Mouse (Mus musculus): ENCODE data around the gene Pik3c2g. TPM values are rescaled to one million over a fixed set of nuclear protein-coding genes. Genes with fewer than 3 reads are reported as not detected.

The Pik3c2g gene
- total RNA-seq, 1 experiment from 2014 or later = 187 TPM

- no peak for DNase-seq
These were observed 148.9 kb downstream of the Pik3c2g start for GRCm38 (mm10) chr6:139735708-139736626.

GRCm38 (mm10) chr6:139738350-139738749, 151.3 kb downstream of the Pik3c2g start:
- no peak for DNase-seq

- no peak for DNase-seq
These were observed 155.8 kb downstream of the Pik3c2g start for GRCm38 (mm10) chr6:139742693-139743432.

GRCm38 (mm10) chr6:139746758-139747479, 159.9 kb downstream of the Pik3c2g start:
- no peak for DNase-seq

- no peak for DNase-seq
These were observed 161.2 kb downstream of the Pik3c2g start for GRCm38 (mm10) chr6:139748091-139748771.

GRCm38 (mm10) chr6:139750599-139750998, 163.6 kb downstream of the Pik3c2g start:
- no peak for DNase-seq

- no peak for DNase-seq
These were observed 164.0 kb downstream of the Pik3c2g start for GRCm38 (mm10) chr6:139751022-139751421.

- DNase-seq = no peak
These were observed 170.9 kb downstream of the Pik3c2g start for GRCm38 (mm10) chr6:139757876-139758275.

- DNase-seq = no peak
These were observed 174.0 kb downstream of the Pik3c2g start for GRCm38 (mm10) chr6:139760978-139761377.

GRCm38 (mm10) chr6:139764398-139764797, 177.4 kb downstream of the Pik3c2g start:
- no peak for DNase-seq

GRCm38 (mm10) chr6:139769744-139770473, 182.9 kb downstream of the Pik3c2g start:
- DNase-seq = no peak

- DNase-seq = no peak
These were observed 183.5 kb downstream of the Pik3c2g start for GRCm38 (mm10) chr6:139770535-139770934.

GRCm38 (mm10) chr6:139777576-139778282, 190.7 kb downstream of the Pik3c2g start:
- no peak for DNase-seq

GRCm38 (mm10) chr6:139780028-139780427, 193.0 kb downstream of the Pik3c2g start:
- no peak for DNase-seq

GRCm38 (mm10) chr6:139789479-139789878, 202.5 kb downstream of the Pik3c2g start:
- no peak for DNase-seq

GRCm38 (mm10) chr6:139799541-139800226, 212.7 kb downstream of the Pik3c2g start:
- no peak for DNase-seq

- no peak for DNase-seq
These were observed 234.9 kb downstream of the Pik3c2g start for GRCm38 (mm10) chr6:139821916-139822315.

- no peak for DNase-seq
These were observed 251.2 kb downstream of the Pik3c2g start for GRCm38 (mm10) chr6:139838239-139838638.

GRCm38 (mm10) chr6:139838713-139839112, 251.7 kb downstream of the Pik3c2g start:
- no peak for DNase-seq

- DNase-seq = no peak
These were observed 252.9 kb downstream of the Pik3c2g start for GRCm38 (mm10) chr6:139839907-139840306.

All from adrenal gland, postnatal 25 days (tissue).